Mouse (Mus musculus) erythroid progenitor cell, adult 5-6 weeks (primary cell): Measurements from ENCODE around the gene B3galt1. TPM values are rescaled to one million over a fixed set of nuclear protein-coding genes. Genes with fewer than 3 reads are reported as not detected.

Experiments
- ATAC-seq: replicated peaks from 2 replicates; pipeline ENCODE4 v1.8.0; 2016; ENCODE audit warnings: moderate number of reproducible peaks, mild to moderate bottlenecking, moderate TSS enrichment, inconsistent platforms; ENCODE audit not compliant: poor library complexity, low FRiP score, severe bottlenecking
- total RNA-seq, 2 experiments: library from RNA; stranded (forward) in 1 of 2; stranded (reverse) in 1 of 2; fragments of 150-400 nt in 1 of 2; fragments of 186-747, 209-891 nt in 1 of 2; gene quantifications; 2 replicates each; pipeline versions ENCODE4 v1.2.3 to v1.2.4; 2015 to 2017; ENCODE audit warnings: low replicate concordance in 2 of 2

Gene B3galt1
- total RNA-seq, 2 experiments from 2014 or later, result not detected

DNA sequence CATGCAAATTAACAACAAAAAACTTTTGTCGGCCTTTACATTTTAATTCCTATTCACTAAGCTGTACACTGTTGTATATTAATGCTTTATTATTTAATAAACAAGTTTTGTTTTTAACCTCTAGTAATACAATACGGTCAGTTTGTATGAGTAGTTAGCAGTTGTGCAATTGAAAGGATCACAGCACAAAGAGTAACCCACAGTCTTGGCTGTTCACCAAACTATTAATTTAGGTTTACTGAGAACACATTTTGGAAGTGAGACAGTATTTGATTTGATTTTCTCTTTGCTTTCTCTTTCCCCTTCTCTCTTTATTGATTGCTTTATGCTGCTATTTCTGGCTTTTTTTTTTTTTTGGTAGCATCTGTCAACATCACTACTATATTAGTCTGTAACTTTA is 106.0 kb downstream of the B3galt1 start:
- no peak for ATAC-seq

DNA sequence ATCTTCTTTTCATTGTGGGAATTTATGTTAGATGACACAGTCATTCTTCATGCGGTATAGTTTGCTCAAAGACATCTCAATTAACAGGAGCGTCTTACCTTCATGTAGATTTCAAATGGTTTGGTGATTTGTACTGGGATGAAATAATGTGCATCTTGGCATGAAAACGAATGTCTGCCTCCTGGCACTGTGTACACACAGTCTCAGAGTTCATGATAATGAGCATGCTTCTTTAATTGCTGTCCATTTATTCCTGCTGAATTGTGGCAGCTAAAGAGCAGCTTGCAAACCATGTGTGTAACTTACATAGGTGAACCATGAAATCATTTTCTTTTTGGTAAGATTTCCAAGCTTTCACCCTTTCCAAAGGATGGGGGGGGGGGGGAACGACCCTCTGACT is 112.0 kb downstream of the B3galt1 start:
- ATAC-seq, result no peak

DNA sequence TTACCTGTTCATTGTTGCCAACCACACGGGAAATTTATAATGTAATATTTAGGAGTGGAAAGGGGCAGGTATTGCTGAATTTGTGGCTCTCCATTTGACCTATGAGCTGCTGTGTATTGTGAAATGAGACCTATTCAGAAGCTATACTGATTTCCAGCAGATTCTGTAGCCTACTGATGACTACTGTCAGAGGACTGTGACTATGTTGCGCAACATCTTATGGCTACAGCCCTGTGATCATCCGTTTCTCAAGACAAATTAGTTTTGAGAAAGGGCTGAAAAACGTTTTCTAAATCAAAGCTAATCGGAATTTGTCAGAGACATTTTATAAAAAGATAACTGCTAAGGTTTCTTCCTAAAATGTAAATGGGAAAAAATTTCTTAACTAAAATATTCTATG is 158.6 kb downstream of the B3galt1 start:
- no peak for ATAC-seq

DNA sequence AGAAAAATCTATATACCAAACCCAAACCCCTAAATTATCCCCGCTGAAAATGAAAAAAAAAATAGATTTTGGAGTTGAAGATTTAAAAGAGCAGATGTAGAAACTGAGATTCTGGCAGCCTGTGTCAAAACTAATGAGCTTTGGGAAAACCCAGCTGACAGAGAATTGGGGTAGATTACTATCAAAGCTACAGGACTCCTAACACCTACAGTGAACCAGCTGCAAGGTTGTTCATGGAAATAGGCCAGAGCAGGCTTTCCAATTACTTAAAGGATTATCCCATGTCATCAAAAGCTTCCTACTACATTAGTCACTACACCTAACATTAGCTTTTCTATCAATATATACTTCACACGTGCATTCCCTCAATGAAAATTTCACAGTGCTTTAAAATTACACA is 165.1 kb downstream of the B3galt1 start:
- no peak for ATAC-seq

DNA sequence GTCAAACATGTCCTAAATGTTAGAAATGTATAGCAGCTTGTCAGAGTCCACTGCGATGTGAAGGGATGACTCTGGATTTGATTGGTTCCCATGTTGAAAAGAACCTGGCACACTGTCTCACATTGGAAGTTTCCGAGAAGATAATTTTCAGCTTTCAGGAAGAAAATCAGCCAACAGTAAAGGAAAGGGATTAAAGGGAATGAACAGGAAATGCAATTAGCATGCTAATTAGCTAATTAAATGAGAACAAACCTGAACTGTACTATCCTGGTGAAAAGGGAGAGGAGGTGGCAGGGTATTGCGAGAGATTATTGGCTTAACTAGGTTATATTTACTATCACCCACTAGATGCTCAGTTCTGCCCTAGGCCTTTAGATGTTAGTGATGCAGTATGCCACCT is 185.9 kb downstream of the B3galt1 start:
- no peak for ATAC-seq

DNA sequence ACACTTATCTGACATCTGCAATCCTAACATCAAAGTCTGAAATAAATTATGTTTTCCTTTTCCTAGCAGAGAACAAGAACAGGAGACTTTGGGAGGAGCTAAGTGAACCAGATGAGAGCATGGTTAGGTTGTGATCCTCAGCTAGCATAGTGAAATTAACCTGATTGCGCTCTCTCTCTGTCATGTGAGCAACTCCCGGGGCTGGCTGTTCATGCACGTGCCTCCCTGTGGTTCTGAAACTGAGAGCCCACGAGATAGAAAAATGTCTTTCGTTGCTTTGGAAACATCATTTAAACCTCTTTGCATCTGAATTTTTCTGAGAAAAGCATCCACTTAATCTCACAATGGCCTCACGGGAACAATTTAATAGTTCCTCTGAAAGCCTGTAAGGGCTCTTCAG is 190.8 kb downstream of the B3galt1 start:
- no peak for ATAC-seq

DNA sequence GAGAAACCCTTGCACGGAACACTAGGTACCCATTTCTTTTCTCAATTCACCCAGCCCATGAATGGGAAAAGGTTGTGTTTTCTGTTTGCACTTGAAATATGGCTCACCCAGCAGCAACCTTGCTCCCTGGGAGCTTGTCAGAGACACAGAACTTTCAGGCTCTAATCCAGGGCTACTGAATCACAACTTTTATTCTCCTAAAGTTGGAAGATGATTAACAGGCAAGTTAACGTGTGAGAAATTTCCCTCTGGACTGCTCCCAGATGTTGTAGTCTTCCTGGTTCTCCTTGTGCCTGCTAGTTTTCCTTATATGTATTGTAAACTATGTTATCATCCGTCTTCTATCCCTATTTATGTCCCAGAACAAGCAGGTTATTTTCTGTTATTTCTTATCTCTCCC is 221.9 kb downstream of the B3galt1 start:
- no peak for ATAC-seq

DNA sequence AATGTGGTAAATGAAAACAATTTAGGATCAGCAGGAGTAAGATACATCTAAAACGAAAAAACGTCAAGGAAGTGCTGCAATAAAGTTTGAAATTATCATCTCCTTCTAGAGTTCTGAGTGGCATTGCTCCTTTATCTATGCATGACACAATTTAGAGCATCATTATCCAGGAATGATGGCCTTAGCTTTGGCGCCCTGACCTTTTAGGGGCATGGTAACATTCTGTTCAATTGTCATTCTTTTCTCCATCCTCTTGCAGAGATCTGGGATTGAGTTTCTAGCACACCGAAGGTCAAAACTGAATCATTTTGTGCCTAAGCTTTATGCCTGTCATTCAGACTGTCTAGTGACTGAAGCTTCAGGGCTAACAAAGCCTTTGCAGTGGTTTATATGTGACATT is 231.9 kb downstream of the B3galt1 start:
- ATAC-seq, result no peak

DNA sequence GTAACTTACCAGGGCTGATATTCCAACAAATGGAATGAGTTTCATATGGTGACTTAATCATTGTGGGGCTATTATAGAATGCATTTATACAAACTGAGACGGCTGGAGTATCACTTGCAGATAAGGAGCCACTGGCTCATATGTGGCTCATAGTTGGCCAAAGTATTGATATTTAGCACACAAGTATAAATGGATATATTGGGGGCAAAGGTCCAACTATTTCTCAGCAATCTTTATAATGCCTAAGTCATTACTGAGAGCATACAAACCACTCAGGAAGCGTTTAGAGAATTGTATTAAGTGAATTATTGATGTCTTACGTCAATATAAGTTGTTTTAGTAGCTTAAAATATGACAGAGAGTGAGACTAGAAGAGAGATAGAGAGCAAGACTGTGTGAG is 234.3 kb downstream of the B3galt1 start:
- no peak for ATAC-seq

DNA sequence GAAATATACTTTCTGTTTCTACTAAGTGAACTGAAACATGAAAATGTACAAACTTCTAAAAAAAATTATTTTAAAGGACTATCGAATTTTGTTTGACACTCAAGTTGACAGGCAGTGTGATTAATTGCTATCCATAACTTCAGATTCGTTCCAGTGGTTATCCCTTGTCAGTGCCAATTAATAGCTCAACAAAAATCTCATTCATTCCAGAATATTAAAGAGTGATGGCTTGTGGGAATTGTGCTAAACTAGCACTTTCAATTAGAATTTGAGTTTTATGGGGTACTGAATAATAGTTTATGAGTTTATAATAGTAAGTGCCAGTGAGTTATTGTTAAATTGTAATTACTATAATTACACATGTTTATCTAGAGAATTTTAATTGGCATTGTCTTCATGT is 250.5 kb downstream of the B3galt1 start:
- ATAC-seq, result no peak

DNA sequence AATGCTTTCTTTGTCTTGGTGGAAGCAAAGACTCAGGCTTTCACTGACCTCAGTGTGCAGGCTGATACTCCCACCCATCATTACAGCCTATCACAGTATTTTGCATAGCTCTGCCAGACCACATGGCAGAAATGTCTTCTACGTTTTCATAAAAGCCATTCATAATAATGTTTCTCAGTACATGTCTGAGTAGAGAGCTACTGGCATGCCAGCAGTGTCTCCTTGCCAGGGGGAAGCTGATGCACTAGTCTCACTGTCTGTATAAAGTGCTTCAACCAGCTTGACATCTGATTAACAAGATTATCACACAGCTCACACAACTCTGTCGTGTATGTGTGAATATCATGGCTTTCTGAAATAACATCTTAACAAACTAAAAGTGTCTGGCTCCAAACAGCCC is 252.3 kb downstream of the B3galt1 start:
- no peak for ATAC-seq

DNA sequence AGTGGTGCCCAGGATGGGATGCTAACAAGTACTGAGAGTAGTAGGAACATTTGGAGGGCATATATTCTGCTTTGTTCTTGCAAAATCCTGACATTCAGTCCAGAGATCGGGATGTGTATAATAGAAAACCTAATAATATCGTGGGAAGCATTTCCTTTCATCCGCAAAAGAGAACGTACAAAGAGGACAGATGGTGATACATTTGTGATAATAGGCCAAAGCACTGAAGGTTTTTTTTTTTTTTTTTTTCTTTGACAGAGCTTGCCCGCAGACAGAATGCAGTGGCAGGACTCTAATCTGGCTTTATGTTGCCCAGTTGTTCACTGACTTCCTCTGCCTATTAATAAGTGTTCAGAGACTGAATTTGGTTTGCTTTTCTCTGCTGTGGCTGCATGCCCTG is 256.7 kb downstream of the B3galt1 start:
- no peak for ATAC-seq

DNA sequence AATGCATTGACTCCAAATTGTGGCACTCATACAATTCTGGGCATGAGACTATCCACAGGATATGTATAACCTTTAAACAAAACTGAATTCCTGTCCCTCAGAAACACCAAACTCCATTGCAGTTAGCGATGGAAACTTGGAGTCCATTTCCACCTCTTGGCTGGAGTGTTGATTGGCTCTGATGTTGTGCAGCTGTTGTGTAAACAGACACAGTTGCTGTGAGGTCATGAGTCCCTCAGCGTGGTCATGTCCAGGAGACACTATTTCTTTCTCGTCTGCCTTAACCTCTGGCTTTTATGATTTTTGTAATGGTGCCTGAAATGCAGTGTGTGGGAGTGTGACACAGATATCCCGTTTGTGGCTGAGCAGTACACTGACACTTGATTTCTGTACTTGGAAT is 262.0 kb downstream of the B3galt1 start:
- no peak for ATAC-seq

DNA sequence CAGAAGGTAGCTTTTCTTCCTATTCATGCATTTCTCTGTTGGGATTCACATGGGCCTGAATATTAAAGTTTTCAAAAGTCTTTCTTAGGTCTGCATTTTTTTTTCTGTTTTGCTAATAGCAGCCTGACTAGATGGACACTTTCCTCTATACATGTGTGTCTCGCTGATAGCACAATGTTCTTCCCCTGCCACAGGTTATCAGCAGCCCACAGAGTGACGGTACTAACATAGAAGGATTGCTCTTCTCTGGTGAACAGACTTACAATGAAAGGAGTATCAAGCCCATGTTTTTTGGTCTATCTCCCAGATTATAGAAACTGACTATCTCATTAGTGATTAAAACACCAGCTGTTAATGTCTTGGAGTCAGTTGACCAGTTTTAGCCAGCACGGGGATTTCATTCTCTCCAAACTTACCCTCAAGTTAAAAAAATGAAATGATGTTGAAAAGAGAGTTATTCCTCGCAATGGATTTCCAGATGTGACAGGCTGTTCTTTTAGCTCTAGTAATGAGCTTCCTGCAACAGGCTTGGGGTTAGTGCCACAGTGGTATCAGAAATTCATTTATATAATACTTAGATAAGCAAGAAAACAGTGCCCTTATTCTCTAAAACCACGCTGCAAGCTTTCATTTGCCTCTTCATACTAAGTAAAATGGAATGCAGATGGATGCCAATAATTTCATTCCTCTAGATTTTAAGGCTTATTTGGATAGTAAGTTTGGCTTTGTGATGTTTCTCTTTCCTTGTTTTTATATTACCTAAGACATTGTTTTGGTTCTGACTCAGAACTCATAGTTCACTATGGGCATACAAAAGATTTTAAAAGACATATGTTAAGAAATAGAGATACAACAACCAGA is 263.6 kb downstream of the B3galt1 start:
- ATAC-seq, result no peak

DNA sequence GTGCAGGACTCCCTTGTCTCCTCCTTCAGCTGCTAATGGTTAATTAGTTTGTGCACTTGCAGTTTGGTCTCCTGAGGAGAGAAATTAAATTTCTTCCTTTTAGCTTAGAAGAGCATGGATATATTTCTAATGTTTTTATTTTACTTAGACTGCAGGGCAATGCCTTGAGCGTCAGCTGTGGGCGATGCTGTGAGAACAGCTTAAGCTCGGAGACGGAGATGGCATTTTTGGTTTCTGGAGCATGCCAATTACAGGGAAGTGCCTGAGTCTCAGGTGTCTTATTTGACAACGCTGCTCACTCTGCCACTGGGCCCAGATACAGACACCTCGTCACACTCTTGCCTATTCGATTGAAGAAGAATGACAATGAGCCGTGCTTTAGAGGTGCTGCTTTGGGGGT is 282.1 kb downstream of the B3galt1 start:
- no peak for ATAC-seq

DNA sequence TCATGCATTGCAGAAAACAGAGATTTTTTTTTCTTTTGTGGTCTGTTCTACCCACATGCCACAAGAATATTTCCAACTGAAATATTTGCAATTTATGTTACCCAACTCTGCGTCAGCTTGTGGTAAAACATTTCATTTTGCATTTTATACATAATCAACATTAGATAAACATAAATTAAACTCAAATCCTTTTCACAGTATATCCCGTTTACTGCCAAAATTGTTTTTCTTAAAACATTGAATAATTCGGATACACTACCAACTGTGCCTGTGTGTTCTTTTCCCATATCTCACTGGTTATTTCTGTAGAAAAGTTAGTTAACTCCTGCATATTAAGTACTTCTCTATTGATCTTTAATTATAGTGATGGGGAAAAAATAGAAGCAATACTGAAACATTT is 285.1 kb downstream of the B3galt1 start:
- no peak for ATAC-seq

DNA sequence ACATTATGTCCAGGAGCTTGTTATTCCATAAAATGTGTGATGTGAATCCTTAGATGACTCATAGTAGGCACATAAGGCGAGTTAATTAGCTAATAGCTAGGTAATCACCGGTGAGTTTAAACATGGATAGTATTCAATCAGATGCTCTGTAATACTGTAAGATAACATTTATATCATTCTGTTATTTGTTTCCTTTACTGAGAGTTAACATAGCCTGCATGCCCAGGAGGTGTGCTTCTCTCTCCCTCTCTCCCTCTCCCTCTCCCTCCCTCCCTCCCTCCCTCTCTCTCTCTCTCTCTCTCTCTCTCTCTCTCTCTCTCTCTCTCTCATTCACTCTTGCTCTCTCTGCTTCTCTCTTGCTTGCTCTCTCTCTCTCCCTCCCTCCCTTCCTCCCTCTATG is 292.7 kb downstream of the B3galt1 start:
- no peak for ATAC-seq

DNA sequence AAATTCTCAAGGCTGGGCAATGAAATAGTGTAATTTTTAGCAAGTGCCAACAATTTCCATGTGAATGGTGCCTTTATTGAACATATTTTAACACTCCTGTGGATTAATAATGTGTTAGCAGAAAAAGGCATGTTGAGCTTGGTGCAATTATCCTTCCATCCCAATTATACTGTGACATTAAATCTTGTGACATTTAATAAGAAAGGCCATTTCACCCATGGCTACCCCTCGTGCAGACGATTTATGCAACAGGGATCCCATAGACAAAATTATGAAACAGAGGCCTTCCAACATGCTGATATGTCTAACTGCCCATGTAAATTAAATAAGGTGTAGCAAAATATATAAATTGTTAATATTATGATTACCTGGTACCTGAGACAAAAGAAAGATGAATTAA is 293.3 kb downstream of the B3galt1 start:
- no peak for ATAC-seq

DNA sequence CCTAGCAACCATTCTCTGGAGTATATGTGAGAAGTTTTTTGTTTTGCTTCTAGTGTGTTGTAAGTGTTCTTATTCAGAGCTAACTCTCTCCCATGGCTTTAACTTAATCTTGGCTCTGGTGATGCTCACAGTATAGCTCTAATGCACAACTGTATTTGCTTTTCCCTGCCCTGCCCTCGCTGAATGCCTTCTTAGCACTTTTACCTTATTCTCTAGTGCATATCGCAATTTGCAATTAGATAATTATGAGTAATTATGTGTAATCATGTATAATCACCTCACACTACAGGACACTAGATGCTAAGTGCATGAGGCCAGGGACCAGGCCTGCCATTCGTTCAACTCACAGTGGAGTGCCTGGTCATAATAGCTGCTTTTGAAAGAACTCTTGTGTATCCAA is 307.7 kb downstream of the B3galt1 start:
- no peak for ATAC-seq

DNA sequence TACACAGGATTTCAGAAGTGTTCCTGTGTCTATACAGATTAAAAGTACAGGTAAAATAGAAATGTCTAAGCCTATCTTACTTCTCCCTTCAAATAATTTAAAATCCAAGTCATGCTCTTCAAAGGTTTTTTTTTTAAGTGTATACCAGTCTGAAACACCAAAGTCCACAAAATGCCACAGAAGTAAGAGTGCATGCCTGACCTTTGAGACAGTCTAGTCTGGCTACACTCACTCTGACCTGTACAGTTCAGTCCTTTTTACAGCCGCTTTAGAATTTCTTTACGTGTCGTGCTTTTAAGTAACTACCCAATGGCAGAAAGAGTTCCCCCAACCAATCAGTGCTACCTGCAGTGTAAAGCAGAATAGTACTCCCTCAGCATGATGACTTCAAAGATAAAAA is 314.2 kb downstream of the B3galt1 start:
- ATAC-seq, result no peak

DNA sequence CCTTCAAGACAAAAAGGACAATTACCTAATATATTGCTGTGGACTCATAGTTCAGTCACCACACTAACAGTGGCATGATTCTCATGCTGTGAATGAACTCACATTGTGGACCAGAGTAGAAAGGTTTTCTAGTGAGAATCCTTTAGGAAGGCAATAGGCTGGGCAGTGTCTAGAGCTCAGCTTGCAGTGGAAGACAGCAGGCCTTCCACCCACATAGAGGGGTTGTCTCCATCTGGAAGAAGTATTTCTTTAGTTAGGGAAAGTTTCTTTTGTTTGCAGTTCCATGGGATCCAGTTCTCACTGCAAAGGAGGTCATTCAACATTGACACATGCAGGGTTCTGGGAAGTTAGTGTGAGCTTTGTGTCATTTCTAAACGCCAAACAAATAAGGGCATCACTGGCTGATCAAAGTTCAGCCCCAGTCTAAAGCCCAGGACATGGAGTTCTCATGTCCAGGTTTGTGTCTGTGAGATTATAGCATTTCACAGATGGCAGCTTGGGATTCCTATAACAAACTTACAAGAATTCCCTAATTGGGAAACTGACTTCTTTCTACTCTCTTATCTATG is 316.1 kb downstream of the B3galt1 start:
- ATAC-seq, result no peak
